26 mouse cellular contexts compared by ENCODE assay signal in genomic region chr15:95956692-95957091, GRCm38 (mm10).
"Had no signal": no experiment of that assay in that cellular context is flagged by ENCODE, and none has a peak within 500 bp of the region (broad histone marks: within the 10 kb centered on the region; RNA-seq: fewer than 3 reads in every experiment).

No protein-coding gene starts in this region.

- H3K4me3 ChIP-seq: gastrocnemius, adult 2 months; heart, adult 2 months; heart, embryonic 13.5 days; heart, embryonic 15.5 days; hindbrain, embryonic 13.5 days; hindbrain, embryonic 15.5 days; kidney, embryonic 15.5 days; limb, embryonic 12.5 days; liver, embryonic 13.5 days had no signal

- DNase-seq: gastrocnemius, adult 2 months; gastrocnemius, postnatal 10 days; gastrocnemius, postnatal 25 days; heart, adult 11 months; heart, adult 2 months; heart, postnatal 14 days; heart, postnatal 36 days; kidney, adult 11 months; kidney, adult 2 months; kidney, adult 9 months; kidney, postnatal 14 days; kidney, postnatal 36 days; layer of hippocampus, adult 9-11 months; layer of hippocampus, postnatal 36 days; left cerebral cortex, postnatal 4 days; liver; liver, embryonic 13.5 days had no signal

- H3K27ac ChIP-seq: gastrocnemius, adult 2 months; heart, adult 2 months; heart, embryonic 15.5 days; hindbrain, embryonic 13.5 days; hindbrain, embryonic 15.5 days; hindbrain, postnatal 0 days; kidney, embryonic 15.5 days; kidney, postnatal 0 days; limb, embryonic 12.5 days; liver, embryonic 13.5 days had no signal

- H3K27me3 ChIP-seq: heart, embryonic 13.5 days; heart, embryonic 15.5 days; hindbrain, embryonic 13.5 days; hindbrain, embryonic 15.5 days; kidney, embryonic 15.5 days; limb, embryonic 12.5 days; liver, embryonic 13.5 days had no signal

- H3K4me1 ChIP-seq: hindbrain, embryonic 13.5 days; kidney, embryonic 15.5 days; limb, embryonic 12.5 days; liver, embryonic 13.5 days had no signal

- H3K9me3 ChIP-seq: heart, embryonic 13.5 days; heart, embryonic 15.5 days; hindbrain, embryonic 13.5 days; hindbrain, embryonic 15.5 days; kidney, embryonic 15.5 days; limb, embryonic 12.5 days; liver, embryonic 13.5 days had no signal

- ATAC-seq: hindbrain, postnatal 0 days; intestine, embryonic 16.5 days had no signal
